Mouse (Mus musculus) left cerebral cortex, adult 2 months (tissue): ENCODE measurements around the gene Fcer2a. TPM values are rescaled to one million over a fixed set of nuclear protein-coding genes. Genes with fewer than 3 reads are reported as not detected.

Source experiments
- DNase-seq, 2 experiments: peaks; one replicate each; pipeline ENCODE4 v3.0.0; 2021 to 2022; ENCODE audit warnings: low spot score in 2 of 2, mixed read lengths in 1 of 2; ENCODE audit errors: extremely low spot score in 1 of 2
- H3K27ac ChIP-seq: fragments of 200-600 bp; 2 replicates; pipeline ENCODE4 v1.8.1; 2022
- H3K4me3 ChIP-seq: fragments of 200-600 bp; 2 replicates; pipeline ENCODE4 v1.8.1; 2022
- CTCF ChIP-seq: fragments of 200-600 bp; IDR thresholded peaks from 2 replicates; pipeline ENCODE4 v1.8.1; 2022; ENCODE audit warnings: antibody characterized with exemption, mild to moderate bottlenecking, moderate library complexity
- intact Hi-C: fragments of 180-260 bp; cut with DNase I; formaldehyde crosslinking; loops from one replicate; pipeline ENCODE4 v1.15.1; 2025
- total RNA-seq, 2 experiments: library from RNA; stranded (reverse); gene quantifications; 2 replicates each; pipeline ENCODE4 v1.2.3; 2021

Gene Fcer2a
- total RNA-seq, 2 experiments from 2014 or later = not detected

GRCm38 (mm10) chr8:3646824-3647531, 47.0 kb downstream of the Fcer2a start:
- intact Hi-C loops = no loop called here
- no peak overlapping the region for H3K4me3 ChIP-seq
- no peak for DNase-seq
- TF ChIP-seq CTCF = no peak
- H3K27ac ChIP-seq = no peak overlapping the region

DNA sequence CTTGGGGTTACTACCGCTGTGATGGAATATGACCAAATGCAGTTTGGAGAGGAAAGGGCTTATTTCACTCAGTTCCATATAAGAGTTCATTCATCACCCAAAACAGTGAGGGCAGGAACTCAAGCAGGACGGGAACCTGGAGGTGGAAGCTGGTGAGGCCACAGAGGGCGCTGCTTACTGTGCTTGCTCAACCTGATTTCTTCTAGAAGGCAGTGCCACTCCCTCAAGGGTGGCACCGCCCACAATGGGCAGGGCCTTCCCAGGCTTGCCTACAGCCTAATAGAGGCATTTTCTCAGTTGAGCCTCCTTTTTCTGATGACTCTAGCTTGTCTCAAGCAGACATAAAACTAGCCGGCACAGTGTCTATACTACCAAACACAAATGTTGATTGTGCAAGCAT, 48.2 kb downstream of the Fcer2a start:
- TF ChIP-seq CTCF = no peak; the same call in 1 of the 2 replicates
- DNase-seq = no peak
- H3K27ac ChIP-seq = no peak overlapping the region
- no peak overlapping the region for H3K4me3 ChIP-seq
- intact Hi-C loops = loop anchor here (1.0 kb wide), 1 partner anchor 26 kb away; the partner anchor contains the start of gene Fcor

Other genes starting within 250 kb of the Fcer2a start
- gene Pex11g, start 226.5 kb downstream of the Fcer2a start, total RNA-seq = under 1 TPM; 0.84 to 0.88 TPM
- gene Tex45, start 223.3 kb downstream of the Fcer2a start, total RNA-seq = under 1 TPM in 1 of 2 experiments, not detected in 1; 0.23 TPM
- 10 to 100 TPM; 32.4 to 34.8 TPM for gene Zfp358, start 201.0 kb downstream of the Fcer2a start, total RNA-seq
- 10 to 100 TPM; 90.6 to 96.1 TPM for gene Mcoln1, start 193.7 kb downstream of the Fcer2a start, total RNA-seq
- 10 to 100 TPM; 76.5 to 86.0 TPM for gene Pnpla6, start 178.8 kb downstream of the Fcer2a start, total RNA-seq
- not detected for gene C330021F23Rik, start 126.2 kb downstream of the Fcer2a start, total RNA-seq
- 10 to 100 TPM; 33.6 to 35.4 TPM for gene Camsap3, start 106.9 kb downstream of the Fcer2a start, total RNA-seq
- gene Xab2, start 72.9 kb downstream of the Fcer2a start, total RNA-seq = 10 to 100 TPM; 37.3 to 38.4 TPM
- 10 to 100 TPM; 72.8 to 84.1 TPM for gene Pet100, start 72.6 kb downstream of the Fcer2a start, total RNA-seq
- not detected for gene Pcp2, start 68.6 kb downstream of the Fcer2a start, total RNA-seq
- 10 to 100 TPM; 50.7 to 65.6 TPM for gene Stxbp2, start 63.2 kb downstream of the Fcer2a start, total RNA-seq
- gene Retn, start 38.4 kb downstream of the Fcer2a start, total RNA-seq = 1 to 10 TPM in 1 of 2 experiments, under 1 TPM in 1; 0.79 to 1.2 TPM
- under 1 TPM; 0.23 to 0.37 TPM for gene Mcemp1, start 28.4 kb downstream of the Fcer2a start, total RNA-seq
- 10 to 100 TPM; 10.8 to 14.2 TPM for gene Fcor, start 21.8 kb downstream of the Fcer2a start, total RNA-seq
- gene Trappc5, start 17.9 kb downstream of the Fcer2a start, total RNA-seq = 10 to 100 TPM; 26.4 to 27.2 TPM
- gene Clec4g, start 26.5 kb upstream of the Fcer2a start, total RNA-seq = not detected
- gene Cd209a, start 54.8 kb upstream of the Fcer2a start, total RNA-seq = 1 to 10 TPM in 1 of 2 experiments, under 1 TPM in 1; 0.54 to 1.5 TPM
- gene Cd209e, start 160.1 kb upstream of the Fcer2a start, total RNA-seq = not detected
- not detected for gene Cd209d, start 184.4 kb upstream of the Fcer2a start, total RNA-seq
- gene Cd209b, start 232.7 kb upstream of the Fcer2a start, total RNA-seq = 1 to 10 TPM in 1 of 2 experiments, under 1 TPM in 1; 0.91 to 1.0 TPM